Mouse (Mus musculus): ENCODE measurements around the gene Il17ra. TPM values are rescaled to one million over a fixed set of nuclear protein-coding genes. Genes with fewer than 3 reads are reported as not detected.

Il17ra gene
- polyA plus RNA-seq (2017; shearing (Covaris generic)) = 100 to 1,000 TPM; 125 to 177 TPM

GRCm38 (mm10) chr6:120463086-120463871, at the start of gene Il17ra:
Gene Il17ra, plus strand, starts transcription at chr6:120463247.

GRCm38 (mm10) chr6:120493374-120494181, 30.5 kb downstream of the Il17ra start, which contains the start of gene Tmem121b:
Gene Tmem121b, minus strand, starts transcription at chr6:120493807.

GRCm38 (mm10) chr6:120531020-120531965, 68.2 kb downstream of the Il17ra start, which contains the start of gene Hdhd5:
Gene Hdhd5, minus strand, starts transcription at chr6:120531319.

Other genes with a start within 250 kb of the Il17ra start
- gene D330020A13Rik, start 168.9 kb upstream of the Il17ra start, polyA plus RNA-seq (2017; shearing (Covaris generic)) = not detected
- gene B4galnt3, start 168.7 kb upstream of the Il17ra start, polyA plus RNA-seq (2017; shearing (Covaris generic)) = under 1 TPM; 0.30 to 0.69 TPM
- 10 to 100 TPM; 90.4 to 90.5 TPM for gene Kdm5a, start 99.1 kb upstream of the Il17ra start, polyA plus RNA-seq (2017; shearing (Covaris generic))
- 10 to 100 TPM in 1 of 2 experiments, 1 to 10 TPM in 1; 8.4 to 11.4 TPM for gene Ccdc77, start 98.9 kb upstream of the Il17ra start, polyA plus RNA-seq (2017; shearing (Covaris generic))
- 1 to 10 TPM; 1.8 to 5.3 TPM for gene Tmem121b, start 30.6 kb downstream of the Il17ra start, polyA plus RNA-seq (2017; shearing (Covaris generic))
- 100 to 1,000 TPM; 110 to 129 TPM for gene Hdhd5, start 68.1 kb downstream of the Il17ra start, polyA plus RNA-seq (2017; shearing (Covaris generic))
- gene Cecr2, start 203.1 kb downstream of the Il17ra start, polyA plus RNA-seq (2017; shearing (Covaris generic)) = 1 to 10 TPM; 1.1 to 4.3 TPM